Comparison of ENCODE assay signal across 15 mouse cellular contexts in genomic region chr2:131499290-131499845, GRCm38 (mm10). TPM values are rescaled to one million over a fixed set of nuclear protein-coding genes. Genes with fewer than 3 reads are reported as not detected.
DNase-seq lines count a peak whose midpoint lies in the region; ATAC-seq and TF ChIP-seq lines count a peak whose summit lies in the region.
"Had no signal": no experiment of that assay in that cellular context is flagged by ENCODE, and none has a peak within 500 bp of the region (broad histone marks: within the 10 kb centered on the region; RNA-seq: fewer than 3 reads in every experiment).

No protein-coding gene starts in this region.

- no peaks in the 10 kb centered on the region for H3K27me3 ChIP-seq in erythroblast, embryonic 14.5 days (ENCODE audit: control insufficient read depth)
- H3K27me3 ChIP-seq in intestine, embryonic 15.5 days (replicated peaks): no peaks in the 10 kb centered on the region
- no peaks in the 10 kb centered on the region for H3K27me3 ChIP-seq in intestine, postnatal 0 days (replicated peaks; ENCODE audit: control insufficient read depth, insufficient read depth, low read length)
- H3K27me3 ChIP-seq in megakaryocyte, embryonic 14.5 days (replicated peaks): no peaks in the 10 kb centered on the region
- no peaks in the 10 kb centered on the region for H3K27me3 ChIP-seq in liver, embryonic 14.5 days (ENCODE audit: control insufficient read depth, insufficient read depth, low read length)
- H3K27me3 ChIP-seq: kidney, embryonic 15.5 days had no signal

- no peak overlapping the region for H3K9ac ChIP-seq in intestine, embryonic 15.5 days
- no peak overlapping the region for H3K9ac ChIP-seq in intestine, postnatal 0 days (ENCODE audit: low read depth, low read length)
- peak overlapping the region; percentile 77 for H3K9ac ChIP-seq in liver, embryonic 14.5 days (replicated peaks)
- H3K9ac ChIP-seq: kidney, embryonic 15.5 days had no signal

- TF ChIP-seq EP300 in liver, embryonic 14.5 days (IDR thresholded peaks at IDR 0.05; ENCODE audit: low read depth): no peak

- H3K36me3 ChIP-seq in erythroblast, embryonic 14.5 days (ENCODE audit: control insufficient read depth): peaks cover 97% of the 10 kb centered on the region
- no peaks in the 10 kb centered on the region for H3K36me3 ChIP-seq in intestine, embryonic 15.5 days
- H3K36me3 ChIP-seq in intestine, postnatal 0 days (ENCODE audit: control insufficient read depth, insufficient read depth): no peaks in the 10 kb centered on the region
- peaks cover 86% of the 10 kb centered on the region for H3K36me3 ChIP-seq in megakaryocyte, embryonic 14.5 days (replicated peaks; ENCODE audit: low read length)
- peaks cover 2% of the 10 kb centered on the region; the same call in 1 of the 2 replicates for H3K36me3 ChIP-seq in liver, embryonic 14.5 days (replicated peaks; ENCODE audit: control insufficient read depth, insufficient read depth, low read depth)
- H3K36me3 ChIP-seq: kidney, embryonic 15.5 days had no signal

- TF ChIP-seq CTCF in intestine, postnatal 0 days (IDR thresholded peaks at IDR 0.05; ENCODE audit: low read depth): no peak
- TF ChIP-seq CTCF in liver, embryonic 14.5 days (IDR thresholded peaks at IDR 0.05; ENCODE audit: low read depth): no peak

- no peaks in the 10 kb centered on the region for H3K9me3 ChIP-seq in erythroblast, embryonic 14.5 days (ENCODE audit: control insufficient read depth, low read length)
- no peaks in the 10 kb centered on the region for H3K9me3 ChIP-seq in intestine, embryonic 15.5 days
- no peaks in the 10 kb centered on the region for H3K9me3 ChIP-seq in intestine, postnatal 0 days (ENCODE audit: control insufficient read depth)
- H3K9me3 ChIP-seq in megakaryocyte, embryonic 14.5 days: no peaks in the 10 kb centered on the region
- no peaks in the 10 kb centered on the region for H3K9me3 ChIP-seq in liver, embryonic 14.5 days (ENCODE audit: control insufficient read depth, low read length)
- H3K9me3 ChIP-seq: kidney, embryonic 15.5 days had no signal

- H3K4me1 ChIP-seq in erythroblast, embryonic 14.5 days (ENCODE audit: control insufficient read depth): peaks cover 100% of the 10 kb centered on the region
- H3K4me1 ChIP-seq in intestine, embryonic 15.5 days (replicated peaks): peaks cover 2% of the 10 kb centered on the region; the same call in 1 of the 2 replicates
- H3K4me1 ChIP-seq in intestine, postnatal 0 days (replicated peaks; ENCODE audit: control insufficient read depth, insufficient read depth, low read length): no peaks in the 10 kb centered on the region
- peaks cover 100% of the 10 kb centered on the region for H3K4me1 ChIP-seq in megakaryocyte, embryonic 14.5 days
- peaks cover 59 to 61% of the 10 kb centered on the region in 2 experiments for H3K4me1 ChIP-seq in liver, embryonic 14.5 days (replicated peaks; ENCODE audit: control insufficient read depth in 2 of 2, insufficient read depth in 2 of 2, low read length in 1 of 2)

- no peak for ATAC-seq in erythroblast, adult 5-6 weeks (replicated peaks; ENCODE audit: low FRiP score, poor library complexity, severe bottlenecking)
- peak; percentile 11; the same call in 1 of the 2 replicates for ATAC-seq in intestine, embryonic 15.5 days
- no peak for ATAC-seq in intestine, postnatal 0 days
- no peak for ATAC-seq in megakaryocyte, adult 5-6 weeks (ENCODE audit: poor library complexity, severe bottlenecking)
- no peak for ATAC-seq in liver, embryonic 14.5 days (ENCODE audit: insufficient read depth)
- ATAC-seq: activated CD4-positive, CD25-positive, alpha-beta regulatory T cell, adult 4 months; hindbrain, embryonic 16.5 days had no signal

- H3K27ac ChIP-seq in intestine, embryonic 15.5 days: no peak overlapping the region
- no peak overlapping the region for H3K27ac ChIP-seq in intestine, postnatal 0 days (ENCODE audit: low read depth, low read length)
- peak overlapping the region; percentile 42 for H3K27ac ChIP-seq in liver, embryonic 14.5 days
- H3K27ac ChIP-seq: kidney, embryonic 15.5 days had no signal

- H3K4me2 ChIP-seq in intestine, embryonic 15.5 days (replicated peaks): no peak overlapping the region
- H3K4me2 ChIP-seq in intestine, postnatal 0 days (replicated peaks; ENCODE audit: low read depth): no peak overlapping the region
- H3K4me2 ChIP-seq in liver, embryonic 14.5 days (ENCODE audit: low read depth): peak overlapping the region; percentile 82
- H3K4me2 ChIP-seq: kidney, embryonic 15.5 days had no signal

- 70% methylated on average over 5 of the region's 5 CpGs for WGBS in intestine, embryonic 15.5 days
- 65% methylated on average over 5 of the region's 5 CpGs for WGBS in intestine, postnatal 0 days
- WGBS in liver, embryonic 14.5 days (ENCODE audit: insufficient replicate concordance): 69% methylated on average over 5 of the region's 5 CpGs

- DNase-seq in liver, embryonic 14.5 days (ENCODE audit: low read depth in 3 of 3, low spot score in 3 of 3): no peak
- no peak for DNase-seq in right cerebral cortex, postnatal 14 days
- DNase-seq: cerebellum, postnatal 10 days; gastrocnemius, postnatal 14 days; lung, adult 18-20 months had no signal

- H3K4me3 ChIP-seq in erythroblast, embryonic 14.5 days (replicated peaks): peak overlapping the region; percentile 44
- H3K4me3 ChIP-seq in intestine, embryonic 15.5 days (replicated peaks): no peak overlapping the region
- H3K4me3 ChIP-seq in intestine, postnatal 0 days (ENCODE audit: low read depth, low read length): no peak overlapping the region
- peak overlapping the region; percentile 82 for H3K4me3 ChIP-seq in megakaryocyte, embryonic 14.5 days (replicated peaks)
- H3K4me3 ChIP-seq in liver, embryonic 14.5 days (ENCODE audit: insufficient read depth in 1 of 2, low read depth in 2 of 2, low read length in 2 of 2): no peak overlapping the region
- H3K4me3 ChIP-seq: kidney, embryonic 15.5 days; myocyte had no signal

RNA-seq across cellular contexts. Expression of gene Smox, which starts 8.1 kb away (rescaled TPM):
- polyA plus RNA-seq in erythroblast, embryonic 14.5 days (2012): 178 and 191 TPM in 2 replicates
- total RNA-seq in erythroblast, adult 5-6 weeks (2015; ENCODE audit: low replicate concordance): 250 and 267 TPM in 2 replicates
- total RNA-seq in erythroblast, adult 5-6 weeks (2017; ENCODE audit: low replicate concordance): 332 and 572 TPM in 2 replicates
- 23.3 and 24.0 TPM in 2 replicates for polyA plus RNA-seq in intestine, embryonic 15.5 days (2015; fragmentation: Nextera tagmentation; extraction: Ambion mirVana)
- 18.0 and 19.9 TPM in 2 replicates for polyA plus RNA-seq in intestine, postnatal 0 days (2015; fragmentation: Nextera tagmentation; extraction: Ambion mirVana)
- polyA plus RNA-seq in megakaryocyte, embryonic 14.5 days (2012; ENCODE audit: insufficient read depth, low replicate concordance): 504 and 573 TPM in 2 replicates
- 12.6 and 17.4 TPM in 2 replicates for total RNA-seq in megakaryocyte, adult 5-6 weeks (2015)
- 12.0 and 16.1 TPM in 2 replicates for total RNA-seq in megakaryocyte, adult 5-6 weeks (2017)
- polyA plus RNA-seq in liver, embryonic 14.5 days (2012; rRNA removed): 58.1 and 75.0 TPM in 2 replicates
- 70.4 and 85.8 TPM in 2 replicates for polyA plus RNA-seq in liver, embryonic 14.5 days (2014; fragmentation: Nextera tagmentation; extraction: Ambion mirVana)

Comparison
In these comparisons a context has a peak if more than half of its experiments do, and no peak if none do; other contexts are left out.
1. H3K4me3 ChIP-seq: peak in erythroblast, embryonic 14.5 days (single experiment) and megakaryocyte, embryonic 14.5 days (single experiment); none in intestine, embryonic 15.5 days (single experiment), intestine, postnatal 0 days (single experiment) and liver, embryonic 14.5 days (0 of 2).